Mouse (Mus musculus): ENCODE measurements around the gene Mgat5. TPM values are rescaled to one million over a fixed set of nuclear protein-coding genes. Genes with fewer than 3 reads are reported as not detected.

Gene Mgat5
- total RNA-seq, 2 experiments from 2014 or later, result 71.4 to 81.8 TPM

DNA sequence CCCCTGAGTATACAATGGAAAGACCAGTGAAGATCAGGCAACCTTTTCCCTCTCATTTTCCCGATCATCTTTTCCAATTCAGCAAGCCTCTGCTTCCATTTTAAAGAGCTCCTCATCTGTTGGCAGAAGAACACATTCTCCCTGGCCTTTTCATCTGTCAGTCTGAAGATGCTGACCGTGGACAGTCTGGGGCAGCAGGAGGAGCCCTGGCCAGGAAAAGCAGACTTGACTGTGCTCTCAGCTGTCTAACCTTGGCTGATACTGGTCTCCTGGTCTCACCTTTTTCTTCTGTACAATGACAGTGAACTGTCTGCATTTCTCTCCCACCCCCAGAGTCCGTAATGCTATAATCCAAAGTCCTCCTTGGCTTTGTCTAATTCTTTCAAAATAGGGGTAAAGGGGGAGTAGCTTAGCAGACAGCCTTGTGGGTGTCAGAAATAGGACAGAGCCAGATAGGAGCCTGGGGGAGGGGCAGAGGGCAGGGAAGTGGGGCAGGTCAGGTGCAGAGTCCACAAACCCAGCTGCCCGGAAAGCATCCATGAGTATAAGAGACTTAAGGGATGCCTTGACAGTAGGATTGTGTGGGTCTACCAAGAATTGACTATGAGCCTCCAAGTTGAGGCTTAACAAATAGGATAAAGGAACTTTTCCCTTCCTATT, 214.2 kb downstream of the Mgat5 start:
- ATAC-seq (replicated peaks; ENCODE audit: poor library complexity), result no peak

DNA sequence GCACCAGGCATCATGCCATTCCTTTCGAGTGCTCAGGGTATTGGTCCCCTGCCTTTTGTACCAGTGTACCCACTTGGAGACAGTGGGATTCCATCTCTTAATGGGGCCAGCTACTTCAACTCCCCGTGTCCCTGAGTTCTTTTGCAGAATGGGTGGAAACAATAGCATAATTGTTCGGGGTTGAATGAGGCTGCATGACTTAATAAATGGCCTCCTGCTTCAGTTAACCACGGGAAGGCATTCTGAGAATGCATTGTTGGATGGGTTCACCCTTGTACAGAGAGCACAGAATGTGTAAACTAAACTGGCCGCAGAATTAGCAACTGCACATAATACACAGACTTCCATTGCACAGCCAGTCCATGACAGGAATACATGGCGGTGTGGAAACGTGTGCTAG, 214.8 kb downstream of the Mgat5 start:
- ATAC-seq (replicated peaks; ENCODE audit: poor library complexity), result no peak

DNA sequence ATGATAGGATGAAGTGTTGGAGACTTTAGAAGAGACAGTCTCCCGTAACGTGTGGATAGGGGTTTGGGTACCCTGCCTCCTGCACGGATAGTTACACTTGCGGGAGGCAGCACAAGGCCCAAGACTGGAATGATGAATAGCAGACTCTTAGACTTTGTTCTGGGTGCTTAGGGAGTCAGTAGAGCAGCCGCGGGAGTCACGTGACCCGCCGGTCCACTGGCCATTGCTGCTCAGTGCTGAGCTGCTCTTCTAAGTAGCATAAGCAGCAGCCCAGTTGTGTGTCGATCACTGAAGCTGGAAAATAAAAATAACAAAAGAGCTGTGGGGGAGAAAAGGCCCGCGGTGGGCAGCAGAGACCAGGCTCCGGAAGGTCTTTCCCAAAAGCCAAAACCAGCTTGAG, 215.6 kb downstream of the Mgat5 start:
- no peak for ATAC-seq (replicated peaks; ENCODE audit: poor library complexity)

DNA sequence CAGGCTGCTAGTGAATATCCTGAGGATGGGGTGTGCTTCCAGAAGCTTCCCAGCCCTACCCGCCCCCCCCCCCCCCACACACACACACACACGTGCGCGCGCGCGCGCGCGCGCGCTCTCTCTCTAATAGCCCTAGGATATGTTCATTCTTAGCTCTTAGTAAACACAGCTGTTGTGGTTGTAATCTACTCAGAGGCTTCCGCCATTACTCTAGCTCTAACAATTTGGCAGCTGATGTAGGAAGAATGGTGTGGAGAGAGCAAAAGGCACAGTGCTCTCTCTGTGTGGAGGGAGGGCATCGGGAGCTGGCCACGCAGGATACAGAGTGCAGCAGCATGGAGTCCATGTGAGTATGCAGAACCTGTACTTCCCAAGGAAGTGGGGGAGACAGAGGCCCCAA, 216.0 kb downstream of the Mgat5 start:
- ATAC-seq (replicated peaks; ENCODE audit: poor library complexity), result no peak

DNA sequence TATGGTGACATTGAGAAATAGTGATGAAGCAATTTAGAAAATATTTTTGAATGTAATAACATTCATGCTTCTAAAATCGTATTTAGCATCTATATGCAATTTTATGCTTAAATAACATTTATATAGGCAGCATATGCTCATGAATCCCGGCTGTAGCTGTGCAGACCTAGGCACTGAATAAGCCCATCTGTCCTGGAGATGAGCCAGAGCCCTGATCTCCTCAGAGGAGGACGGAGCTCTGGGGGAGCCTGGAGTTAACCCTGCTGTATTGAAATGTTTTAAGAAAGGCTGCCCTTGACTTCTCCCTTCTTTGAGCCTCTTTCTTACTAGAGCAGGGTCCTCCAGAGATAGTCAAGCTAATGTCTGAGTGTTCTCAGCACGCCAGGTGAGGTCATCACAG, 217.8 kb downstream of the Mgat5 start:
- no peak for ATAC-seq (replicated peaks; ENCODE audit: poor library complexity)

DNA sequence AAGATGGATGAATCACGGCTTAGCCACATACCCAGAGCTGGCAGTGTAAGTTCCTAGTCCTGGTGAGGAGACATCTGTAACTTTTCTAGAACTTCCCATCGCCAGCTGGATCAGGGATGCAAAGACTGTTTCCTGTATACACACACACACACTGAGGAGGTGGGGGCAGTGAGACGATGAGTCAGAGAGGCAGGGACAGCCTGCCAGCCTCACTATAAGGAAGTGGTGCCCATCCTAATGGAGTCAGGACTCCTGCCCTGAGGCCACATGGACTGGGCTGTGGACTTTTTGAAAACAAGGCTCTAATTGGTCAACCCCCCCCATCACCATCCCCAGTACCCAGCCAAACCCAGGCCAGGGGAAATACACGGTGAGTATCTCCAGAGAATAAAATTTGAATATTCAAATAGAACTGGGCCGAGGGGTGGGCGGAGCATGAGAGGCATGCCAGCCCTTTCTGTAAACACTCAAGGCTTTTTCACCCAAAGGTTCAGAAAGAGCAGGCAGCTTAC, 220.3 kb downstream of the Mgat5 start:
- peak; percentile 88 for ATAC-seq (replicated peaks; ENCODE audit: poor library complexity)

DNA sequence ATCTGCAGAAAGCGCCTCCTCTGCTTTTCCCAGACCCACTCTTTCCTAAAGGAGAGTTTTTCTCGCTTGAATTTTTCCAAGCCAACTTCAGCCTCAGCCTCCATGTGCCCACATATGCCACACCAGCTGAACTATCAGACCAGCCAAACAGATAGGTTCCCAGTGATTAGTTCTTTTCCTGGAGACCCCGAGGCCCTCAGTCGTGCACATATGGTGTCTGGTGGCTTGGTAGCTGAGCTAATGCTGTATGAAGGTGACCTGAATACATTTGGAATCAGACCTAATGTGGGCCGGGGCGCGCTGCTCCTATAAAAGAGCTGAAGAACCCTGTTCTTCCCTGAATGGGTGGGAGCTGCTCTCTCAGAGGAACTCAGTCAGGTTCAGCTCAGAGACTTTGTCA, 225.5 kb downstream of the Mgat5 start:
- ATAC-seq (replicated peaks; ENCODE audit: poor library complexity), result no peak

DNA sequence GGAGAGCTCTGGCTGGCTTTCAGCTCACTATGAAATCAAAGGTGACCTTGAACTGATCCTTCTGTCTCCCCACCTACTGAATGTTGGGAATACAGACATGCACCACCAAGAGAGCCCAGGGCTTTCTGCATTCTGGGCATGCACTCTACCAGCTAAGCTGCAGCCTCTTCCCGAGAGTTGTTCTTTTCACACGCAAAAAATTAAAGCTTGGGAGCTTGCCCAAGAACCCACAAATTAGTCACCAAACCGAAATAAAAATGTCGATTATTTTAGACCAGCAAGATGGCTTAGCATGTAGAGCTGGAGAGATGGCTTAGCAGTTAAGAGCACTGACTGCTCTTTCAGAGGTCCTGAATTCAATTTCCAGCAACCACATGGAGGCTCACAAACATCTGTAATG, 230.0 kb downstream of the Mgat5 start:
- no peak for ATAC-seq (replicated peaks; ENCODE audit: poor library complexity)

DNA sequence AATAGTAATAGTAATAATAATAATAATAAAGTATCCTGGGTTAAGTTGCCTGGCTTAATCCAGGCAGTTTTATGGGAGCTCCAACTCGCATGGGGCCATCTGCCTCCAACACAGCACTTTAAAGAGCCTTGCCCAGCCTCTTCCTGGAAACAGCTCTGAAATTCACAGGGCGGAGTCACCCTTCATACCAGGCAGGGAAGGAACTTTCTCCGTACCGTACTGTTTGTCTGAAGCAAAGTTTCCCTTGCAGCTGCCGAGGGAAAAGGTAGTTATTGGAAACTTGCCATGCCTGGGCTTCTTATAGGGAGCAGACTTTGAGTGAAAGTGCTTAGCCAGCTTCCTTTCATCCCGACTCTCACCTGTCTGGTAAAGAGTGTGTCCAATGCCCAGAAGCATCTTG, 232.3 kb downstream of the Mgat5 start:
- ATAC-seq (replicated peaks; ENCODE audit: poor library complexity), result no peak

DNA sequence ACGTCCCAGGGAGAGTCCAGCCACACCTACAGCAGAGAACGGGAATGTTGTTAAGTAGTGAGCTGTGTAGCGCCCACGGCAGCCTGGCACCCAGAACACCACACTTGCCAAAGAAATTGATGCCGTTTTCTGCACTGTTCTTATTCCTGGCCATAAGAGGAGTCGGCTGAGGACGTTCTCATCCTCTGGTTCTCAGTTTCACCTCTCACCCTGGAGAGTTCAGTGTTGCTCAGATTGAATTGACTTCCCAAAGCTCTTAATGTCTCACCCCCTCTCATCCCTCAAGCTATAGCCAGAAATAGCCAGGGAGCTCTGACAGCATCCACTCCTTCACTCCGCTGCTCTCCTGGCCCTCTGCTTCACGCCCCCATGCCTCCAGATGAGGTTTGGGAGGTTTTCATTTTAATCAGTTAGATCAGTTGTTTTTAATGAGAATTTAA, 234.7 kb downstream of the Mgat5 start:
- no peak for ATAC-seq (replicated peaks; ENCODE audit: poor library complexity)

DNA sequence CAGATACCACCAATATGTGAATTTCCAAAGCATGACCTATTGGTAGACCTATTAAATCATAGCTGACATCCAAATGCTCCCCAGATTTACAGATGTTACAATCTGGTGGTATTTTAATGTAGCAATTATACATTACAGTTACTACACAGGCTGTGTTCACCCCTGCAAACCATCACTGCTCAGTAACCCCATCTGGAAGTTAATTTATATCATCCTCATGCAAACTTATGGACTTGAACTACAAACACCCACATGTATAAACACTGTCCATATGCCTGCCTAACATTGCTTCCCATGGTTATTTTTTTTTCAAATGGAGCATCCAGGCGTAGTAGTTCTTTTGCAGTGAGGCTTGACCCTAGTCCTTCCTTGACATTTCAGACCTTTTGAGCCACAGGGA, 236.2 kb downstream of the Mgat5 start:
- ATAC-seq (replicated peaks; ENCODE audit: poor library complexity), result no peak

DNA sequence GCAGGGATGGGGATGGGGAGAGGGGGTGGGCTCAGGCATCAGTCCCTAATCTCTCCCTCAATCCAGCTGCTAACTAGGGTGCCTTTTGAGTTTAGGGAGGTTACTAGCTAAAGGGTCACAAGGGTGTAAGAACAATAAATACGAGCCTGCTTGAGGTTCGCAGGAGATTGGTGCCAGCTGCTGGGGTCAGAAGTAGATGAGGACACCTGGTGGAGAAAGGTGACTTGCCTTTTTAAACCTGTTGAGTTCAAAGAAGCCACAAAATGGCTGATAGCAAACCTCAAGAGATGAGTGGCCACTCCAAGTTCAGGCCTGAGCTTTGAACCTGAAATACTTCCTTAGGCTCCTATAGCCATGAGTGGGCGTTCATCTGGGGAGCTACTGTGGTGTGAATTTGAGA, 236.9 kb downstream of the Mgat5 start:
- ATAC-seq (replicated peaks; ENCODE audit: poor library complexity), result no peak

DNA sequence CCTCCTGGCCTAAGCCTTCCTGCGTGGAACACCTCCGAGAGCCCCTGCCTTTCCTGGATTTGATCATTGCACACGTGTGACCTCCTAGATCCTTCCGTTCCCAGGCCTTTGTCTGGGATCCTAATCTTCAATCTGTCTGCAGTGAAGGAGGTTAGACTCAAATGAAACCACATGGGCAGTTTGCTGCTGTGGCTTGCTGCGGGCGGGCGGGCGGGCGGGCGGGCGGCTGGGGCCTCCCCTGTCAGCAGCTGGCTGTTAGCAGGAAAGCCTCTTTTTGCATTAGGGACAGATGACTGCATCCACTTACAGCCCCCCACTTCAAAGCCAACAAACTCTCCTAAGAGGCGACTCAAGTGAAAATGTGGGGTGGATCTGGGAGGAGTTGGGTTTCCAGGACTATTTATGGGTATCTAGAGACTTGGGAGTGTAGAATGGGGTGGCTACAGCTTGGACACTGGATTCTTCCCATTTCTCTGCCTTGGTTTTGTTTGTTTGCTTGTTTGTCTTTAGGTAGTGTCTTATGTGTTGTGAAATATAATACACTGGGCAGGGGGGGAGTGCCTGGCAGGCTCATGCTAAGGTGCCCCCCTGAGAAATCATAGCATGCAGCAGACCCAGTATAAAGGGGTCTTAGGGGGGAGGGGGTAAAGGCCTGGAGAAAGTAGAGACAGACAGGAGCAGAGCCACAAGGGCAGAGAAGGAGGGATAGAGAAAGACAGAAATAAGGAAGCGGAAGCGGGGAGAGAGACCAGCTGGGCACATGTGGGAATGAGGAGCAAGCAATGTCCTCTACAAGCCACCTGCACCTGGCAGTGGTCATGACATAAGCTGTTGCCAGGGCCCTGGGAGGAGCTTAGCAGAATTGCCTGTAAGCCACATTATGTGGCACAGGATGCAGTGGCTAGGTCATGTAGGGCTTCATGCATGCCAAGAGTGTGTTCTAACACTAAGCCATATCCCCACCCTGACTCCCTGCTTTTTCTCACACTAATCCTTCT, 238.4 kb downstream of the Mgat5 start:
- ATAC-seq (replicated peaks; ENCODE audit: poor library complexity), result no peak

DNA sequence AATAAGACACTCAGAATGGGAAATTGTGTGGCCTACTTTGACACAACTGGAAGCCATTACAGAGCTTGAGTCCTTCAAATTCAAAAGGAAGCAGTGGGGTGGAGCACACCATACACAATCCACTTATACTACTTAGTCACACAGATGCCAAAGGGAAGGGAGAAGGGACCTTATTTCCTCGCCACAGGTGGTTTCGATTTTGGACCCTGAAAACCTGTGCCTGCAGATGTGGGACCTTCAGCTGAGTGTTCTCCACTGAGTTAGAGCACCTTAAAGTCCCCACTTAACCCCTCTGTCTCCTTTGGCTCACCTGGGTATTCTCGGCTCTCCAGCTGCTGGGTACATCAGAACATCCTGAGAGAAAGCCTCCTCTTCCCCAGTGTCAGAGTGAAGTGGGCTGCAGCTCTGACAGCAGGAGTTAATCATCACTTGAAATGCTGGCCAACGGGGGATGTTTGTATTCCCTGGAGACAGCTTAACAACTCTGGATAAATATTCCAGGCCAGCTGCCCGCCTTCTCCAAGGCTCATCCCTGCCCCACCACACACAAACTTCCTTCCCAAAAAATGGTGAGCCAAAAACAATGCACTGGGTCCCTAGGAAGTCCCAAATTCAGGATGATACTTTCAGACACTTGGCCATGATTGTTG, 240.1 kb downstream of the Mgat5 start:
- ATAC-seq (replicated peaks; ENCODE audit: poor library complexity), result no peak

DNA sequence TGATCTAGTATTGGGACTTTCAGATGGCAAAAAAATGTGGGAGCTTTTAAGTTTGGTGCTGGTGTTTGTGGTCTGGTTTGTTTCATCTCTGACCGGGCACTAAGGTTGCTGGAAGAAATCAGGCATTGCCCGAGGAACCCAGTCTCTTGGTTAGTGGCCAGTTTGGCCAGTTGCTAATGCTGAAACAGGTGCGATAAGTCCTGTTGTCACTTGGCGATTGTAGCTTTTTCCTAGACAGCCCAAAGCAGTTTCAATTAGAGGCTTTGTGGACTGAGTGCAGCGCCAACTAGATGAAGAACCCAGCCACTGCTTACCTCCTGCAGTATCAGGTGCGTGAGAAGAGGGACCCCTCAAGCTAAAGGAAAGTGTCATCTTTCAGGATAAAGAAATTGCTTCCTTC, 248.6 kb downstream of the Mgat5 start:
- ATAC-seq (replicated peaks; ENCODE audit: poor library complexity), result no peak

DNA sequence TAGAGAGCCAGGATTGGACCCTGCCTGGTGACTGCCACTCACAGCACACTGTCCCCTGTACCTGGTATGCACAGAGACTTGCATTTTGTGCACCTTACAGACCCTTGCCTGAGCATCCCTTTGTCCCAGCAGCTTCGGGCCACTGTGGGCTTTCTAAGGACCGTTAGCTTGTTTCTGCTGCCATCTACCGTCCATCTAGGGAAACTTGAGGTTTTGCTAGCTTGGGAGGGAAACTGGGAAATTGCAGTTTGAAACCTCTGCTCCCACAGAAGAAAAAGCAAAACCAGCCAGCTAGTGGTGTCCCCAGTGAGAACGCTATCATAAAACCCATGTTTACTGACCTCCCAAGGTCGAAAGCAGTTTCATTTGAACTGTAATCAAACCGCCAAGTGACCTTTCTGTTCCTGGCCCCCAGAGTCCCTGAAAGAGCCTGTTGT, 254.2 kb downstream of the Mgat5 start:
- peak; percentile 81 for ATAC-seq (replicated peaks; ENCODE audit: poor library complexity)

DNA sequence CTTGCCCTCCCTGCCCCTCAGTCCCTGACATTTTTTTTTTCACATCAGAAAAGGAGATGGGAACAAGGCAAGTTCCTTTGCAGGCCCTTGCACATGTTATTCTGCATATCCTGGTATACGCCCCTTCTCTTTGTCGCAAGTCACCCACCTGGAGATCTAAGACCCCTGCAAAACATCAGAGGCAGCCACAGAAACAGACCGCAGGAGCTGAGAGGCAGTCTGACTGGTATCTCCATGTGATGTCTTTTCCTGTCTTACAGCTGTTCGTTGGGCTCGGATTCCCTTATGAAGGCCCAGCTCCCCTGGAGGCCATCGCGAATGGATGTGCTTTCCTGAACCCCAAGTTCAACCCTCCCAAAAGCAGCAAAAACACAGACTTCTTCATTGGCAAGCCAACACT, 254.8 kb downstream of the Mgat5 start:
- no peak for ATAC-seq (replicated peaks; ENCODE audit: poor library complexity)

DNA sequence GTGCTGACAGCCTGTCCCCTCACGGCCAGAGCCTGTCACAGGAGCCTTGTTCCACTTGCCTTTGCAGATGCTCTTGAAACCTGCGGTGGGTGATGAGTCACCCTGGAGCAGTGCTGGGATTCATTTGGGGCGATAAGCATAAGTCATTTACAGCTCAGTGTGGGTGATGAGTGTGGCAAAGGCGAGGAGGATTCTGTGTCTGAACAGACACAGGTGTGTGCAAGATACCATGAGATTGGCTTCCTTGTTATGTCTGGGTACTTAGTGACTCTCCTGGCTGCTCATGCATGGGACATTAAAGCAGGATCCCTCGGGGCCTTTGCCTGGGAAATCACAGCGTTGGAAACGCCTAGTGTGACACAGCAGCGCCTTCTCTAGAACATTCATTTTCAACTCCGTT, 256.2 kb downstream of the Mgat5 start:
- ATAC-seq (replicated peaks; ENCODE audit: poor library complexity), result no peak

DNA sequence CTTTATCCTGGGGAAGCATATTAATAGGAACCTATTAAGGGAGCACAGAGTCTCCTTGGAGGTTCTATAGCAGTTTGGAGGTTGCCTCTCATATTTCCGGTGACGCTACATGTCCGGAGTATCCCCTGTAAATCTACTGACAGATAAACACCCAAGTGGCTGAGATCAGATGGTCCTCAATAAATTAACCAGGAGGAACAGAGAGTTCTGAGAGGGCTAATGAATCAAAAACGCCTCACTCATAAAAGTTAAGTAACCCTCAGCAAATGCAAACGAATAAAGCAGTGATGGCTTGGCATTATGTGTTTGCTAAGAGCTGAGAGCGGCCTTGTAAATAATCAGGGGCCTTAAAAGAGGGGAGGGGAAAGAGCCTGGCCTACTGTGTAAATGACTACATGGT, 259.2 kb downstream of the Mgat5 start:
- ATAC-seq (replicated peaks; ENCODE audit: poor library complexity), result no peak

DNA sequence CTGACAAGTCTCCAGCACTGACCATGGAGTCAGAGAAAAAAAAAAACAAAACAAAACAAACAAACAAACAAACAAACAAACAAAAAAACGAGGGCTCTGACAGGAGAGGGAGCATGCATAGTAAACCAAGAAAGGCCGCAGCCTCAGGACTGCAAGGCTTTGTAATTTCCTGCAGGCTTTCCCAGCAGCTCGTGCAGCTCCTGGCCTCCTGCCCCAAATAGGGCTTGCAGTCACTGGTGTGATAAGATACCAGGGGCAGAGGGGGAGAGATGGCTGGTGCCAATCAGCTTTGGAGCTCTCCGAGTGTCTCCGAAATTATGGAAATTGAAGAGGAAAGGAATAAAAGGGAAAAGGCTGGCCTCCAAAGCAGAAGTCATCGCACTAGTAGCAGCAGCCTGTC, 260.5 kb downstream of the Mgat5 start:
- ATAC-seq (replicated peaks; ENCODE audit: poor library complexity), result no peak

DNA sequence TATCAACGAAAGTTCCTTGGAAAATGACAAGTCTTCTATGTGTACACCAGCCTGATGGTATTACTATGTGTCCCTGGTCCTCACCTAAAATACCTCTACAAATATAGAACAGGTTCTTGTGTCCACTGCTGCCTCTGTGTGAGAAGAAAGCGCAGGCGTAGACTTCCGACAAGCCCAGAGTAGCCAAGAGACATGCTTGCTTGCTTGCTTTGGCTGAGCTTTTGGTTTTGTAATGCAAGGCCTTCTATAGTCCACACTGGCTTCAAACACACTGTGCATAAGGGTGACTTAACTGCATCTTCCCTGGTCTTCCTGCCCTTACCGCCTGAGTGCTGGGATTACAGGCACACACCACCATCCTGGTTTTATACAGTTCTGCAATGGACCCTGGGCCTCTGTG, 262.4 kb downstream of the Mgat5 start:
- ATAC-seq (replicated peaks; ENCODE audit: poor library complexity), result no peak

Measured in megakaryocyte progenitor cell, adult 5-6 weeks (primary cell).